Mouse (Mus musculus) retina, adult 2 months (tissue): Measurements from ENCODE around the gene Add3.

ENCODE experiments used
- DNase-seq: peaks from one replicate; pipeline ENCODE4 v3.0.0-alpha.2; 2012; ENCODE audit warnings: low read depth, low spot score

Gene Add3

GRCm38 (mm10) chr19:53140044-53140803, at the start of gene Add3:
Gene Add3, plus strand, starts transcription at chr19:53140443.
- DNase-seq: no peak

- DNase-seq: no peak
Measured at GRCm38 (mm10) chr19:53090677-53091076, 49.6 kb upstream of the Add3 start.

GRCm38 (mm10) chr19:53092251-53092650, 48.0 kb upstream of the Add3 start:
- no peak for DNase-seq

GRCm38 (mm10) chr19:53093294-53093693, 46.9 kb upstream of the Add3 start:
- no peak for DNase-seq

- DNase-seq: no peak
Measured at GRCm38 (mm10) chr19:53094684-53095083, 45.6 kb upstream of the Add3 start.

GRCm38 (mm10) chr19:53101374-53102300, 38.6 kb upstream of the Add3 start:
- DNase-seq: no peak

- no peak for DNase-seq
Measured at GRCm38 (mm10) chr19:53105374-53106090, 34.7 kb upstream of the Add3 start.

- DNase-seq: no peak
Measured at GRCm38 (mm10) chr19:53106952-53107351, 33.3 kb upstream of the Add3 start.

- DNase-seq: no peak
Measured at GRCm38 (mm10) chr19:53107361-53108247, 32.6 kb upstream of the Add3 start.

- DNase-seq: no peak
Measured at GRCm38 (mm10) chr19:53111996-53112590, 28.1 kb upstream of the Add3 start.

- DNase-seq: no peak
Measured at GRCm38 (mm10) chr19:53119255-53119795, 20.9 kb upstream of the Add3 start.

- DNase-seq: no peak
Measured at GRCm38 (mm10) chr19:53120483-53120882, 19.8 kb upstream of the Add3 start.

GRCm38 (mm10) chr19:53122641-53123241, 17.5 kb upstream of the Add3 start:
- DNase-seq: no peak

GRCm38 (mm10) chr19:53123301-53123700, 16.9 kb upstream of the Add3 start:
- no peak for DNase-seq

GRCm38 (mm10) chr19:53125679-53126078, 14.6 kb upstream of the Add3 start:
- no peak for DNase-seq

- DNase-seq: no peak
Measured at GRCm38 (mm10) chr19:53126546-53126945, 13.7 kb upstream of the Add3 start.

GRCm38 (mm10) chr19:53127320-53128291, 12.6 kb upstream of the Add3 start:
- no peak for DNase-seq

GRCm38 (mm10) chr19:53128494-53129337, 11.5 kb upstream of the Add3 start:
- DNase-seq: no peak
